Comparison of ENCODE assay signal across 14 mouse cellular contexts in genomic region chr3:144067016-144067415, GRCm38 (mm10).
DNase-seq lines count a peak whose midpoint lies in the region.
"Had no signal": no experiment of that assay in that cellular context is flagged by ENCODE, and none has a peak within 500 bp of the region (broad histone marks: within the 10 kb centered on the region; RNA-seq: fewer than 3 reads in every experiment).

No protein-coding gene starts in this region.

- DNase-seq in frontal cortex, adult 2 months (ENCODE audit: extremely low spot score in 1 of 2, low spot score in 1 of 2): peak; percentile 4 to 16
- DNase-seq in frontal cortex, postnatal 14 days (ENCODE audit: low spot score in 2 of 2): no peak
- DNase-seq in brain, adult 2 months (ENCODE audit: low read depth, low spot score): peak; percentile 52
- peak; percentile 33 for DNase-seq in telencephalon, adult 2 months (ENCODE audit: low read depth, low spot score)
- no peak for DNase-seq in cerebellum, postnatal 36 days
- DNase-seq: adrenal gland, adult 2 months; adrenal gland, postnatal 10 days; adrenal gland, postnatal 25 days; cerebellum, adult 11-12 months; cerebellum, adult 2 months; cerebellum, adult 9-10 months; cerebellum, postnatal 10 days; cerebellum, postnatal 25 days; embryo, embryonic 11 days had no signal

Comparison
In these comparisons a context has a peak if more than half of its experiments do, and no peak if none do; other contexts are left out.
1. DNase-seq: peak in frontal cortex, adult 2 months (2 of 2), brain, adult 2 months (single experiment) and telencephalon, adult 2 months (single experiment); none in frontal cortex, postnatal 14 days (0 of 2) and cerebellum, postnatal 36 days (0 of 2).